Mouse (Mus musculus): Measurements from ENCODE around the gene Nectin1. TPM values are rescaled to one million over a fixed set of nuclear protein-coding genes. Genes with fewer than 3 reads are reported as not detected.
A peak's percentile ranks its signal among the peaks of the same experiment; 100 is the strongest.

The Nectin1 gene
- polyA plus RNA-seq, 1 experiment from 2014 or later, result 6.6 TPM

- Histone ChIP-seq H3K4me3 (no peak overlapping the region), H3K9me3 (no peaks in the 10 kb centered on the region), H3K27me3 (no peaks in the 10 kb centered on the region), H3K27ac (no peak overlapping the region), H3K36me3 (no peaks in the 10 kb centered on the region), H3K4me2 (replicated peaks) (no peak overlapping the region), H3K4me1 (peaks cover 8% of the 10 kb centered on the region), H3K9ac (no peak overlapping the region)
- WGBS, result 43% methylated on average over 5 of the region's 5 CpGs
- peak; percentile 55; the same call in 1 of the 2 replicates for ATAC-seq (ENCODE audit: low FRiP score, low read depth)
Observed at GRCm38 (mm10) chr9:43827593-43827992, 83.8 kb downstream of the Nectin1 start.

GRCm38 (mm10) chr9:43828960-43829359 is 85.2 kb downstream of the Nectin1 start:
- Histone ChIP-seq H3K27me3 (no peaks in the 10 kb centered on the region), H3K36me3 (no peaks in the 10 kb centered on the region), H3K9ac (no peak overlapping the region), H3K4me3 (no peak overlapping the region), H3K4me1 (peaks cover 8% of the 10 kb centered on the region), H3K27ac (no peak overlapping the region), H3K4me2 (replicated peaks) (no peak overlapping the region), H3K9me3 (no peaks in the 10 kb centered on the region)
- 43% methylated on average over 6 of the region's 6 CpGs for whole genome bisulfite sequencing
- no peak for ATAC-seq (ENCODE audit: low FRiP score, low read depth)

- Histone ChIP-seq H3K9ac (no peak overlapping the region), H3K4me1 (peaks cover under 1% of the 10 kb centered on the region; the same call in 1 of the 2 replicates), H3K9me3 (no peaks in the 10 kb centered on the region), H3K4me2 (replicated peaks) (no peak overlapping the region), H3K27me3 (no peaks in the 10 kb centered on the region), H3K27ac (no peak overlapping the region), H3K36me3 (no peaks in the 10 kb centered on the region), H3K4me3 (no peak overlapping the region)
- 89% methylated on average over 8 of the region's 8 CpGs for WGBS
- ATAC-seq (ENCODE audit: low FRiP score, low read depth), result no peak
Observed at GRCm38 (mm10) chr9:43833232-43833631, 89.4 kb downstream of the Nectin1 start.

- Histone ChIP-seq H3K9me3 (no peaks in the 10 kb centered on the region), H3K27me3 (no peaks in the 10 kb centered on the region), H3K27ac (no peak overlapping the region), H3K36me3 (no peaks in the 10 kb centered on the region), H3K4me1 (peaks cover 9% of the 10 kb centered on the region), H3K9ac (no peak overlapping the region), H3K4me2 (replicated peaks) (no peak overlapping the region), H3K4me3 (no peak overlapping the region)
- WGBS, result 61% methylated on average over 13 of the region's 13 CpGs
- 0 out of 2 replicates have a peak, but pooled peaks have one; percentile 48 for ATAC-seq (ENCODE audit: low FRiP score, low read depth)
Observed at GRCm38 (mm10) chr9:43834283-43834682, 90.5 kb downstream of the Nectin1 start.

GRCm38 (mm10) chr9:43838561-43838960 is 94.8 kb downstream of the Nectin1 start:
- peak overlapping the region; percentile 44; the same call in 1 of the 2 replicates for H3K27ac ChIP-seq
- 15% methylated on average over 2 of the region's 2 CpGs for WGBS
- 0 out of 2 replicates have a peak, but pooled peaks have one; percentile 57 for ATAC-seq (ENCODE audit: low FRiP score, low read depth)
- H3K4me1 ChIP-seq, result peaks cover 20% of the 10 kb centered on the region
- H3K9me3 ChIP-seq, result no peaks in the 10 kb centered on the region
- no peak overlapping the region for H3K4me3 ChIP-seq
- H3K36me3 ChIP-seq, result no peaks in the 10 kb centered on the region
- H3K4me2 ChIP-seq (replicated peaks), result no peak overlapping the region
- H3K27me3 ChIP-seq, result peaks cover 4% of the 10 kb centered on the region
- no peak overlapping the region for H3K9ac ChIP-seq

- Histone ChIP-seq H3K36me3 (no peaks in the 10 kb centered on the region), H3K4me2 (replicated peaks) (no peak overlapping the region), H3K4me1 (peaks cover 20% of the 10 kb centered on the region), H3K4me3 (no peak overlapping the region), H3K27me3 (peaks cover 33% of the 10 kb centered on the region), H3K9me3 (no peaks in the 10 kb centered on the region), H3K9ac (no peak overlapping the region), H3K27ac (no peak overlapping the region)
- 3% methylated on average over 6 of the region's 8 CpGs for WGBS
- peak; percentile 32 for ATAC-seq (ENCODE audit: low FRiP score, low read depth)
Observed at GRCm38 (mm10) chr9:43842921-43843577, 99.3 kb downstream of the Nectin1 start.

GRCm38 (mm10) chr9:43843711-43844127 is 99.9 kb downstream of the Nectin1 start:
- H3K9me3 ChIP-seq, result no peaks in the 10 kb centered on the region

GRCm38 (mm10) chr9:43845660-43846455 is 102.1 kb downstream of the Nectin1 start:
- whole genome bisulfite sequencing, result 11% methylated on average over 17 of the region's 17 CpGs
- Histone ChIP-seq H3K27me3 (peaks cover 33% of the 10 kb centered on the region), H3K4me2 (replicated peaks) (peak overlapping the region; percentile 19; the same call in 1 of the 2 replicates)

More at GRCm38 (mm10) chr9:43843711-43844127, 99.9 kb downstream of the Nectin1 start:
- Histone ChIP-seq H3K4me1 (peaks cover 15% of the 10 kb centered on the region), H3K27me3 (peaks cover 33% of the 10 kb centered on the region), H3K4me2 (replicated peaks) (no peak overlapping the region), H3K36me3 (no peaks in the 10 kb centered on the region), H3K27ac (no peak overlapping the region), H3K9ac (no peak overlapping the region), H3K4me3 (no peak overlapping the region)
- peak; percentile 35; the same call in 1 of the 2 replicates for ATAC-seq (ENCODE audit: low FRiP score, low read depth)
- WGBS, result 0% methylated on average over 2 of the region's 3 CpGs

GRCm38 (mm10) chr9:43847861-43848260 is 104.1 kb downstream of the Nectin1 start:
- H3K4me2 ChIP-seq (replicated peaks), result no peak overlapping the region
- no peak overlapping the region for H3K27ac ChIP-seq
- ATAC-seq (ENCODE audit: low FRiP score, low read depth), result no peak
- H3K9ac ChIP-seq, result no peak overlapping the region
- peaks cover 29% of the 10 kb centered on the region for H3K27me3 ChIP-seq
- WGBS, result 55% methylated on average over 5 of the region's 5 CpGs
- H3K4me3 ChIP-seq, result no peak overlapping the region
- no peaks in the 10 kb centered on the region for H3K36me3 ChIP-seq
- no peaks in the 10 kb centered on the region for H3K9me3 ChIP-seq
- peaks cover 5% of the 10 kb centered on the region for H3K4me1 ChIP-seq

More at GRCm38 (mm10) chr9:43845660-43846455, 102.1 kb downstream of the Nectin1 start:
- Histone ChIP-seq H3K36me3 (no peaks in the 10 kb centered on the region), H3K9ac (no peak overlapping the region), H3K27ac (no peak overlapping the region), H3K4me1 (peaks cover 10% of the 10 kb centered on the region), H3K4me3 (no peak overlapping the region), H3K9me3 (no peaks in the 10 kb centered on the region)
- no peak for ATAC-seq (ENCODE audit: low FRiP score, low read depth)

GRCm38 (mm10) chr9:43850281-43850680 is 106.5 kb downstream of the Nectin1 start:
- no peak for ATAC-seq (ENCODE audit: low FRiP score, low read depth)
- Histone ChIP-seq H3K36me3 (no peaks in the 10 kb centered on the region), H3K4me2 (replicated peaks) (no peak overlapping the region), H3K9me3 (no peaks in the 10 kb centered on the region), H3K27ac (no peak overlapping the region), H3K27me3 (peaks cover 12% of the 10 kb centered on the region), H3K9ac (no peak overlapping the region), H3K4me3 (no peak overlapping the region), H3K4me1 (no peaks in the 10 kb centered on the region; the same call in 1 of the 2 replicates)
- 79% methylated on average over 8 of the region's 8 CpGs for WGBS

- WGBS, result 54% methylated on average over 7 of the region's 7 CpGs
- no peak overlapping the region for H3K27ac ChIP-seq
- H3K4me3 ChIP-seq, result no peak overlapping the region
- no peaks in the 10 kb centered on the region for H3K36me3 ChIP-seq
- H3K9ac ChIP-seq, result no peak overlapping the region
- H3K4me2 ChIP-seq (replicated peaks), result no peak overlapping the region
- H3K9me3 ChIP-seq, result no peaks in the 10 kb centered on the region
- peaks cover 7% of the 10 kb centered on the region for H3K27me3 ChIP-seq
- no peaks in the 10 kb centered on the region; the same call in 1 of the 2 replicates for H3K4me1 ChIP-seq
- ATAC-seq (ENCODE audit: low FRiP score, low read depth), result no peak
Observed at GRCm38 (mm10) chr9:43851154-43851553, 107.4 kb downstream of the Nectin1 start.

GRCm38 (mm10) chr9:43855887-43856286 is 112.1 kb downstream of the Nectin1 start:
- Histone ChIP-seq H3K9me3 (no peaks in the 10 kb centered on the region), H3K9ac (no peak overlapping the region), H3K4me1 (no peaks in the 10 kb centered on the region), H3K27me3 (peaks cover 4% of the 10 kb centered on the region; the same call in 1 of the 2 replicates), H3K36me3 (no peaks in the 10 kb centered on the region), H3K4me2 (replicated peaks) (no peak overlapping the region), H3K27ac (no peak overlapping the region), H3K4me3 (no peak overlapping the region)
- 84% methylated on average over 7 of the region's 7 CpGs for WGBS
- ATAC-seq (ENCODE audit: low FRiP score, low read depth), result no peak

Measured in limb, embryonic 13.5 days (tissue).